9 mouse cellular contexts compared by ENCODE assay signal in the genomic region with DNA sequence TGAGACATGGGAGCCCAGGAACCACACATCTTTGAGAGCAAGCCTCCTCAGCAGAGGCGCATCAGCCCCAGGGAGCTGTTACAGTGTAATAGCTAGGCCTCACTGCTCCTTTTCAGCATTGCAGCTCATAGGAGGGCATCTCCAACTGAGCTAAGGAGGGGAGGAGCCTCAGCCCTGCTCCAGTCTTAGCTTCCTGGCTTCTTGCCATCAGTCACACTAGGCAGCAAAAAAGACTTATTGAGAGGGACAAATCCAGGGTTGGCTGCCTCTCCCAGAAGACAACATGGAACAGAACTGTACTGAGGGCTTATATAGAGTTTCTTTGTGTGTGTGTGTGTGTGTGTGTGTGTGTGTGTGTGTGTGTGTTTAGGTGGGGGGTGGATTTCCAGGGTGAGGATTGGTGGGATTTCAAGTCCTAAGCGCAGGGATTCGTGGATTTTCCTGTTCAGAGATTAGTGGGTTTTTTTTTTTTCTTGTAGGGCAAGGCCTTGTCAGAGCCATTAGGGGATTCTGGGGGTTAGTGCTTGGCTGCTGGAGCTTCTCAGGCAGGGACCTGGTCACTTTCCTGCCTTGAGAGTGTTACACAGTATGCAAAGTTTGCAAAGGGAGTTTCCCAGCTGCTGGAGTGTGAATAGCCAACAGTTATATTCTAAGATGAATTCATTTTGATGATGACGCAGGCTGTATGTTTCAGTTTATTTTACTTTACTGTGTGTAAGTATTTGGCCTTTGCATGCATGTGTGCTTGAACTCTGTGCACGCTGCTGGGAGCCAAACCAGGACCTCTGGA. TPM values are rescaled to one million over a fixed set of nuclear protein-coding genes. Genes with fewer than 3 reads are reported as not detected.
DNase-seq lines count a peak whose midpoint lies in the region; ATAC-seq and TF ChIP-seq lines count a peak whose summit lies in the region.
"Had no signal": no experiment of that assay in that cellular context is flagged by ENCODE, and none has a peak within 500 bp of the region (broad histone marks: within the 10 kb centered on the region; RNA-seq: fewer than 3 reads in every experiment).

No protein-coding gene starts in this region.

- H3K9ac ChIP-seq in kidney, embryonic 16.5 days (replicated peaks; ENCODE audit: low read length) = no peak overlapping the region

- H3K9me3 ChIP-seq in heart, embryonic 10.5 days = no peaks in the 10 kb centered on the region
- peaks cover 12% of the 10 kb centered on the region for H3K9me3 ChIP-seq in kidney, embryonic 16.5 days (ENCODE audit: low read length)

- H3K27me3 ChIP-seq in heart, embryonic 10.5 days (ENCODE audit: insufficient read depth, poor library complexity, severe bottlenecking) = no peaks in the 10 kb centered on the region
- H3K27me3 ChIP-seq in kidney, embryonic 16.5 days (ENCODE audit: insufficient read depth, low read length) = no peaks in the 10 kb centered on the region
- no peaks in the 10 kb centered on the region for H3K27me3 ChIP-seq in spleen, adult 2 months (ENCODE audit: control insufficient read depth, insufficient read depth, low read length)

- peak; percentile 34 for DNase-seq in adrenal gland, adult 2 months
- DNase-seq in adrenal gland, adult 18-20 months (ENCODE audit: low spot score in 2 of 2) = no peak
- DNase-seq in 3134 (ENCODE audit: extremely low read depth, insufficient read length, low spot score) = peak; percentile 3
- peak; percentile 20 for DNase-seq in cerebellum, adult 11-12 months
- no peak for DNase-seq in heart, embryonic 10.5 days (ENCODE audit: low spot score)
- DNase-seq in lung, postnatal 14 days = peak; percentile 50
- DNase-seq in spleen, adult 2 months (ENCODE audit: low read depth in 1 of 2, low spot score in 2 of 2) = peak; percentile 57 to 72

- WGBS in heart, embryonic 10.5 days = 86% methylated on average over 5 of the region's 5 CpGs
- WGBS in kidney, embryonic 16.5 days = 75% methylated on average over 5 of the region's 5 CpGs
- 69% methylated on average over 5 of the region's 5 CpGs for WGBS in spleen, adult 2 months

- TF ChIP-seq CTCF in spleen, adult 2 months (IDR thresholded peaks at IDR 0.05; ENCODE audit: extremely low read depth, insufficient read depth, insufficient read length, insufficient replicate concordance) = no peak

- no peak for TF ChIP-seq POLR2A in spleen, adult 2 months (IDR thresholded peaks at IDR 0.05; ENCODE audit: low read depth, low read length)

- peak; percentile 54; the same call in 1 of the 2 replicates for ATAC-seq in kidney, embryonic 16.5 days (ENCODE audit: low FRiP score, low TSS enrichment)

- peaks cover 5% of the 10 kb centered on the region; the same call in 1 of the 2 replicates for H3K4me1 ChIP-seq in heart, embryonic 10.5 days
- H3K4me1 ChIP-seq in kidney, embryonic 16.5 days (ENCODE audit: insufficient read depth, low read length) = peaks cover 7% of the 10 kb centered on the region; the same call in 1 of the 2 replicates
- H3K4me1 ChIP-seq in spleen, adult 2 months (ENCODE audit: control insufficient read depth, insufficient read depth, insufficient read length) = peaks cover 4% of the 10 kb centered on the region; the same call in 1 of the 2 replicates

- H3K27ac ChIP-seq in heart, embryonic 10.5 days = peak overlapping the region; percentile 13; the same call in 1 of the 2 replicates
- H3K27ac ChIP-seq in kidney, embryonic 16.5 days (ENCODE audit: low read length) = peak overlapping the region; percentile 64; the same call in 1 of the 2 replicates
- peak overlapping the region; percentile 87 for H3K27ac ChIP-seq in spleen, adult 2 months (ENCODE audit: insufficient read depth, low read length)
- H3K27ac ChIP-seq: left cerebral cortex, adult 2 months had no signal

- no peak overlapping the region for H3K4me2 ChIP-seq in kidney, embryonic 16.5 days (replicated peaks; ENCODE audit: low read depth, low read length)

- H3K36me3 ChIP-seq in heart, embryonic 10.5 days = peaks cover 6% of the 10 kb centered on the region
- peaks cover 10% of the 10 kb centered on the region; the same call in 1 of the 2 replicates for H3K36me3 ChIP-seq in kidney, embryonic 16.5 days (ENCODE audit: insufficient read depth, low read length)
- H3K36me3 ChIP-seq in spleen, adult 2 months (ENCODE audit: control insufficient read depth, insufficient read depth, low read length) = no peaks in the 10 kb centered on the region

- H3K4me3 ChIP-seq in heart, embryonic 10.5 days = no peak overlapping the region
- no peak overlapping the region for H3K4me3 ChIP-seq in kidney, embryonic 16.5 days (ENCODE audit: low read length)
- H3K4me3 ChIP-seq in spleen, adult 2 months (ENCODE audit: extremely low read depth, insufficient read depth, insufficient read length) = no peak overlapping the region
- H3K4me3 ChIP-seq: left cerebral cortex, adult 2 months had no signal

RNA-seq across cellular contexts. Expression of gene Trim24, which starts 25.2 kb away (rescaled TPM):
- total RNA-seq in adrenal gland, adult 2 months (2021) = 10 to 100 TPM; 31.5 to 33.7 TPM
- polyA plus RNA-seq in adrenal gland, adult 2 months (2012; rRNA removed) = 12.7 and 14.7 TPM in 2 replicates
- 10 to 100 TPM; 22.8 to 27.3 TPM for total RNA-seq in adrenal gland, adult 18-20 months (2021)
- polyA plus RNA-seq in heart, embryonic 10.5 days (2016; fragmentation: Nextera tagmentation; extraction: Ambion mirVana) = 10.2 and 15.4 TPM in 2 replicates
- polyA plus RNA-seq in kidney, embryonic 16.5 days (2015; fragmentation: Nextera tagmentation; extraction: Ambion mirVana) = 13.1 and 15.9 TPM in 2 replicates
- polyA plus RNA-seq in spleen, adult 2 months (2012; rRNA removed) = 11.5 and 11.7 TPM in 2 replicates

Comparison
In these comparisons a context has a peak if more than half of its experiments do, and no peak if none do; other contexts are left out.
1. DNase-seq: peak in adrenal gland, adult 2 months (single experiment), 3134 (single experiment), cerebellum, adult 11-12 months (single experiment), lung, postnatal 14 days (single experiment) and spleen, adult 2 months (2 of 2); none in adrenal gland, adult 18-20 months (0 of 2) and heart, embryonic 10.5 days (single experiment).
2. H3K27ac ChIP-seq: peak in every context shown above with its lines; median percentile 87 in spleen, adult 2 months; 64 in kidney, embryonic 16.5 days; 13 in heart, embryonic 10.5 days.